Mouse (Mus musculus) embryonic fibroblast, embryonic 13.5 days (primary cell): ENCODE results near the gene Diaph2.

ENCODE experiments used
- CTCF ChIP-seq: IDR thresholded peaks from 2 replicates; pipeline ENCODE4 v1.5.1; 2011; ENCODE audit warnings: mild to moderate bottlenecking, control low read depth, low read length, moderate library complexity, borderline replicate concordance; ENCODE audit not compliant: insufficient read depth
- POLR2A ChIP-seq: IDR thresholded peaks from 2 replicates; pipeline ENCODE4 v1.6.1; 2011; ENCODE audit warnings: low read depth, mild to moderate bottlenecking, control low read depth, low read length, moderate library complexity

DNA sequence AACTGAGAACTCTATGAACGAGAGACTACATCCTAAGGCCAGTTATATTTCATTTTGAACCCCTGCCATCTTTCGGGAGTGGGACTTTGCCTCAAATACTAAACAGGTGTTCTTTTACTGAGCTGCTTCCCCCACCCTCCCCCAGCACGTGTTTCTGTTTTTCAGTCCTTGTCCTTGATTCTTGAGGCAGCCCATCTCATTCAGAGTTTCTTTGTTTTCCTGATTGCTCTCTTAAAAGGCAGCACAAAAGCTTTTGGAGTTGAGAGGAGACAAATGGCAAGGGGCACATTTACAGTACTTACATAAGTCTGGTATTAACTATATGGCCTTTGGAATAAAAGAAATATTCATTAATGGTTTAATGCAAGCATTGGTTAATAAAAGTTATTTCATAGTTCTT is 24.9 kb downstream of the Diaph2 start:
- no peak for TF ChIP-seq CTCF
- no peak for TF ChIP-seq POLR2A
